Mouse (Mus musculus): ENCODE data around the gene Iqschfp. TPM values are rescaled to one million over a fixed set of nuclear protein-coding genes. Genes with fewer than 3 reads are reported as not detected.
A peak's percentile ranks its signal among the peaks of the same experiment; 100 is the strongest.

Gene Iqschfp
- polyA plus RNA-seq, 1 experiment from 2014 or later: not detected

- DNase-seq (ENCODE audit: low spot score): peak; percentile 77
- no peaks in the 10 kb centered on the region for H3K9me3 ChIP-seq
- 30% methylated on average over 5 of the region's 5 CpGs for WGBS
- H3K27ac ChIP-seq: 0 out of 2 replicates have a peak overlapping the region, but pooled peaks have one; percentile 13
- H3K4me3 ChIP-seq: no peak overlapping the region
- H3K27me3 ChIP-seq (ENCODE audit: insufficient read depth, poor library complexity, severe bottlenecking): no peaks in the 10 kb centered on the region
- no peaks in the 10 kb centered on the region for H3K36me3 ChIP-seq
- peaks cover 7% of the 10 kb centered on the region; the same call in 1 of the 2 replicates for H3K4me1 ChIP-seq
These were observed 229.3 kb downstream of the Iqschfp start for GRCm38 (mm10) chr3:68121338-68121737.

GRCm38 (mm10) chr3:68126284-68126856, 234.3 kb downstream of the Iqschfp start:
- Histone ChIP-seq H3K9me3 (no peaks in the 10 kb centered on the region), H3K27ac (no peak overlapping the region), H3K36me3 (no peaks in the 10 kb centered on the region), H3K4me3 (no peak overlapping the region), H3K4me1 (peaks cover 3% of the 10 kb centered on the region; the same call in 1 of the 2 replicates), H3K27me3 (ENCODE audit: insufficient read depth, poor library complexity, severe bottlenecking) (no peaks in the 10 kb centered on the region)
- WGBS: 71% methylated on average over 6 of the region's 6 CpGs
- DNase-seq (ENCODE audit: low spot score): no peak

- Histone ChIP-seq H3K4me1 (no peaks in the 10 kb centered on the region), H3K36me3 (no peaks in the 10 kb centered on the region), H3K27me3 (ENCODE audit: insufficient read depth, poor library complexity, severe bottlenecking) (no peaks in the 10 kb centered on the region), H3K4me3 (no peak overlapping the region), H3K27ac (no peak overlapping the region), H3K9me3 (no peaks in the 10 kb centered on the region; the same call in 1 of the 2 replicates)
- WGBS: 68% methylated on average over 1 of the region's 1 CpGs
- no peak for DNase-seq (ENCODE audit: low spot score)
These were observed 238.4 kb downstream of the Iqschfp start for GRCm38 (mm10) chr3:68130386-68130785.

- DNase-seq (ENCODE audit: low spot score): no peak
- no peaks in the 10 kb centered on the region for H3K36me3 ChIP-seq
- H3K4me3 ChIP-seq: no peak overlapping the region
- WGBS: 77% methylated on average over 5 of the region's 5 CpGs
- no peaks in the 10 kb centered on the region for H3K4me1 ChIP-seq
- no peaks in the 10 kb centered on the region; the same call in 1 of the 2 replicates for H3K9me3 ChIP-seq
- no peaks in the 10 kb centered on the region for H3K27me3 ChIP-seq (ENCODE audit: insufficient read depth, poor library complexity, severe bottlenecking)
- H3K27ac ChIP-seq: no peak overlapping the region
These were observed 247.0 kb downstream of the Iqschfp start for GRCm38 (mm10) chr3:68138833-68139627.

- no peak overlapping the region for H3K4me3 ChIP-seq
- no peak overlapping the region for H3K27ac ChIP-seq
- no peaks in the 10 kb centered on the region for H3K36me3 ChIP-seq
- 82% methylated on average over 8 of the region's 8 CpGs for WGBS
- DNase-seq (ENCODE audit: low spot score): no peak
- no peaks in the 10 kb centered on the region for H3K9me3 ChIP-seq
- H3K4me1 ChIP-seq: no peaks in the 10 kb centered on the region
- H3K27me3 ChIP-seq (ENCODE audit: insufficient read depth, poor library complexity, severe bottlenecking): no peaks in the 10 kb centered on the region
These were observed 258.7 kb downstream of the Iqschfp start for GRCm38 (mm10) chr3:68150688-68151087.

GRCm38 (mm10) chr3:68160175-68160574, 268.1 kb downstream of the Iqschfp start:
- no peaks in the 10 kb centered on the region for H3K4me1 ChIP-seq
- H3K36me3 ChIP-seq: no peaks in the 10 kb centered on the region
- no peaks in the 10 kb centered on the region for H3K27me3 ChIP-seq (ENCODE audit: insufficient read depth, poor library complexity, severe bottlenecking)
- DNase-seq (ENCODE audit: low spot score): no peak
- WGBS: 71% methylated on average over 1 of the region's 1 CpGs
- H3K4me3 ChIP-seq: no peak overlapping the region
- H3K9me3 ChIP-seq: no peaks in the 10 kb centered on the region
- H3K27ac ChIP-seq: no peak overlapping the region

- Histone ChIP-seq H3K36me3 (no peaks in the 10 kb centered on the region), H3K9me3 (no peaks in the 10 kb centered on the region), H3K27ac (no peak overlapping the region), H3K4me3 (no peak overlapping the region), H3K27me3 (ENCODE audit: insufficient read depth, poor library complexity, severe bottlenecking) (no peaks in the 10 kb centered on the region), H3K4me1 (no peaks in the 10 kb centered on the region)
- DNase-seq (ENCODE audit: low spot score): no peak
- WGBS: 51% methylated on average over 3 of the region's 3 CpGs
These were observed 268.7 kb downstream of the Iqschfp start for GRCm38 (mm10) chr3:68160760-68161159.

- WGBS: 88% methylated on average over 1 of the region's 1 CpGs
- DNase-seq (ENCODE audit: low spot score): no peak
- no peak overlapping the region for H3K27ac ChIP-seq
- no peaks in the 10 kb centered on the region for H3K27me3 ChIP-seq (ENCODE audit: insufficient read depth, poor library complexity, severe bottlenecking)
- no peaks in the 10 kb centered on the region for H3K9me3 ChIP-seq
- H3K36me3 ChIP-seq: no peaks in the 10 kb centered on the region
- H3K4me3 ChIP-seq: no peak overlapping the region
- no peaks in the 10 kb centered on the region for H3K4me1 ChIP-seq
These were observed 286.2 kb downstream of the Iqschfp start for GRCm38 (mm10) chr3:68178248-68178647.

GRCm38 (mm10) chr3:68187471-68187870, 295.4 kb downstream of the Iqschfp start:
- 59% methylated on average over 8 of the region's 8 CpGs for WGBS
- H3K27ac ChIP-seq: no peak overlapping the region
- no peaks in the 10 kb centered on the region for H3K9me3 ChIP-seq
- no peak overlapping the region for H3K4me3 ChIP-seq
- no peaks in the 10 kb centered on the region for H3K4me1 ChIP-seq
- no peaks in the 10 kb centered on the region for H3K36me3 ChIP-seq
- no peaks in the 10 kb centered on the region for H3K27me3 ChIP-seq (ENCODE audit: insufficient read depth, poor library complexity, severe bottlenecking)
- no peak for DNase-seq (ENCODE audit: low spot score)

- DNase-seq (ENCODE audit: low spot score): no peak
- H3K4me3 ChIP-seq: no peak overlapping the region
- no peaks in the 10 kb centered on the region for H3K27me3 ChIP-seq (ENCODE audit: insufficient read depth, poor library complexity, severe bottlenecking)
- H3K36me3 ChIP-seq: no peaks in the 10 kb centered on the region
- H3K4me1 ChIP-seq: no peaks in the 10 kb centered on the region
- 72% methylated on average over 2 of the region's 2 CpGs for WGBS
- H3K9me3 ChIP-seq: no peaks in the 10 kb centered on the region
- no peak overlapping the region for H3K27ac ChIP-seq
These were observed 297.1 kb downstream of the Iqschfp start for GRCm38 (mm10) chr3:68189100-68189499.

- Histone ChIP-seq H3K4me1 (no peaks in the 10 kb centered on the region), H3K4me3 (no peak overlapping the region), H3K27me3 (ENCODE audit: insufficient read depth, poor library complexity, severe bottlenecking) (no peaks in the 10 kb centered on the region), H3K36me3 (no peaks in the 10 kb centered on the region), H3K27ac (no peak overlapping the region), H3K9me3 (no peaks in the 10 kb centered on the region)
- DNase-seq (ENCODE audit: low spot score): no peak
- 88% methylated on average over 1 of the region's 1 CpGs for WGBS
These were observed 304.9 kb downstream of the Iqschfp start for GRCm38 (mm10) chr3:68196933-68197332.

- 33% methylated on average over 1 of the region's 1 CpGs for WGBS
- Histone ChIP-seq H3K36me3 (no peaks in the 10 kb centered on the region), H3K27me3 (ENCODE audit: insufficient read depth, poor library complexity, severe bottlenecking) (no peaks in the 10 kb centered on the region), H3K4me3 (no peak overlapping the region), H3K4me1 (no peaks in the 10 kb centered on the region), H3K9me3 (no peaks in the 10 kb centered on the region), H3K27ac (no peak overlapping the region)
- DNase-seq (ENCODE audit: low spot score): no peak
These were observed 309.2 kb downstream of the Iqschfp start for GRCm38 (mm10) chr3:68201214-68201613.

- WGBS: 59% methylated on average over 4 of the region's 4 CpGs
- Histone ChIP-seq H3K9me3 (no peaks in the 10 kb centered on the region), H3K4me3 (no peak overlapping the region), H3K27ac (no peak overlapping the region), H3K36me3 (no peaks in the 10 kb centered on the region), H3K4me1 (no peaks in the 10 kb centered on the region), H3K27me3 (ENCODE audit: insufficient read depth, poor library complexity, severe bottlenecking) (no peaks in the 10 kb centered on the region)
- no peak for DNase-seq (ENCODE audit: low spot score)
These were observed 310.3 kb downstream of the Iqschfp start for GRCm38 (mm10) chr3:68202162-68202902.

Data from heart, embryonic 10.5 days (tissue).